Mouse (Mus musculus): ENCODE measurements around the gene Crb3. TPM values are rescaled to one million over a fixed set of nuclear protein-coding genes. Genes with fewer than 3 reads are reported as not detected.

Crb3 gene
- total RNA-seq, 1 experiment from 2014 or later, result not detected

Other genes starting within 250 kb of the Crb3 start
- 5.0 and 5.1 TPM in 2 replicates for gene Rfx2, start 228.1 kb upstream of the Crb3 start, total RNA-seq (2017)
- gene Acsbg2, start 184.7 kb upstream of the Crb3 start, total RNA-seq (2017), result not detected in 2 replicates
- gene 1700061G19Rik, start 183.6 kb upstream of the Crb3 start, total RNA-seq (2017), result 0.44 TPM in 1 of 2 replicates, not detected in the other
- 15.3 and 19.3 TPM in 2 replicates for gene Mllt1, start 123.7 kb upstream of the Crb3 start, total RNA-seq (2017)
- not detected in 2 replicates for gene Acer1, start 77.0 kb upstream of the Crb3 start, total RNA-seq (2017)
- gene Clpp, start 68.8 kb upstream of the Crb3 start, total RNA-seq (2017), result 43.0 and 66.4 TPM in 2 replicates
- 13.2 and 18.7 TPM in 2 replicates for gene Alkbh7, start 61.8 kb upstream of the Crb3 start, total RNA-seq (2017)
- not detected in 2 replicates for gene Pspn, start 59.1 kb upstream of the Crb3 start, total RNA-seq (2017)
- gene Gtf2f1, start 47.8 kb upstream of the Crb3 start, total RNA-seq (2017), result 89.5 and 124 TPM in 2 replicates
- 0.56 TPM in 1 of 2 replicates, not detected in the other for gene Gm17949, start 47.6 kb upstream of the Crb3 start, total RNA-seq (2017)
- gene Khsrp, start 27.6 kb upstream of the Crb3 start, total RNA-seq (2017), result 67.1 and 94.5 TPM in 2 replicates
- not detected in 2 replicates for gene Slc25a41, start 17.5 kb upstream of the Crb3 start, total RNA-seq (2017)
- gene Slc25a23, start 758 bp downstream of the Crb3 start, total RNA-seq (2017), result 5.1 and 9.7 TPM in 2 replicates
- gene Dennd1c, start 19.4 kb downstream of the Crb3 start, total RNA-seq (2017), result 21.1 and 24.2 TPM in 2 replicates
- gene Tubb4a, start 28.7 kb downstream of the Crb3 start, total RNA-seq (2017), result 0.30 TPM in 1 of 2 replicates, not detected in the other
- 2.5 and 2.8 TPM in 2 replicates for gene Tnfsf9, start 46.2 kb downstream of the Crb3 start, total RNA-seq (2017)
- gene Cd70, start 90.7 kb downstream of the Crb3 start, total RNA-seq (2017), result 0.75 TPM in 1 of 2 replicates, not detected in the other
- gene Tnfsf14, start 135.1 kb downstream of the Crb3 start, total RNA-seq (2017), result 12.3 and 13.3 TPM in 2 replicates
- gene C3, start 169.0 kb downstream of the Crb3 start, total RNA-seq (2017), result 28.0 and 125 TPM in 2 replicates
- 14.9 and 19.1 TPM in 2 replicates for gene Gpr108, start 189.3 kb downstream of the Crb3 start, total RNA-seq (2017)
- gene Trip10, start 190.3 kb downstream of the Crb3 start, total RNA-seq (2017), result 9.4 and 17.9 TPM in 2 replicates
- 238 and 297 TPM in 2 replicates for gene Vav1, start 220.0 kb downstream of the Crb3 start, total RNA-seq (2017)